Mouse (Mus musculus) left cerebral cortex, postnatal 4 days (tissue): ENCODE results near the gene Vmn1r195. TPM values are rescaled to one million over a fixed set of nuclear protein-coding genes. Genes with fewer than 3 reads are reported as not detected.
"Not testable (repeated sequence)": the region's sequence is repeated elsewhere in the genome, so short reads cannot be mapped to it uniquely, and the experiment has no call there.

Source experiments
- DNase-seq: peaks from one replicate; pipeline ENCODE4 v3.0.0-alpha.2; 2022
- intact Hi-C: fragments of 180-260 bp; cut with DNase I; formaldehyde crosslinking; loops from one replicate; pipeline ENCODE4 v1.15.1; 2025
- total RNA-seq, 2 experiments: library from RNA; stranded (reverse); gene quantifications; 2 replicates each; pipeline ENCODE4 v1.2.3; 2021

Gene Vmn1r195
- total RNA-seq = not detected

DNA sequence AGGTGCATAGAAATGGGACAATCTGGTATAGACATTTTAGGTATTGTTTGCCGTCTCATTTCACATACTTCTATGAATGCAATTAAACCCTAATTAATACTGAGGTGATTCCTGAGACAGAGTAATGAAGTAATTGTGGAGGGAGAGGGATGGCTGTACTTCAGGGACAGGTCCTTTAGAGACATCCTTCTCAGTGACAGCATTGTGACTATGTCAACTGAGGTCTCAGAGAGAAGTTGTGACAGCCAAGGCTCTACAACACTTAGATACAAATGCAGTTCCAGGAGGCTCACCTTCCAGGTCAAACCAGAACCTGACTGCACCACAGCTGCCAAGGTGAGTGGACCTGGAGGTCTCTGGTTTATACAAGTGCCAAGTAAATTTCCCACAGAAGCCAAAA lies at the start of gene Vmn1r195:
Gene Vmn1r195 (plus strand): TSS at position 301 of the 400 bp plus-strand sequence.
- DNase-seq, intact Hi-C loops: not testable (repeated sequence)

DNA sequence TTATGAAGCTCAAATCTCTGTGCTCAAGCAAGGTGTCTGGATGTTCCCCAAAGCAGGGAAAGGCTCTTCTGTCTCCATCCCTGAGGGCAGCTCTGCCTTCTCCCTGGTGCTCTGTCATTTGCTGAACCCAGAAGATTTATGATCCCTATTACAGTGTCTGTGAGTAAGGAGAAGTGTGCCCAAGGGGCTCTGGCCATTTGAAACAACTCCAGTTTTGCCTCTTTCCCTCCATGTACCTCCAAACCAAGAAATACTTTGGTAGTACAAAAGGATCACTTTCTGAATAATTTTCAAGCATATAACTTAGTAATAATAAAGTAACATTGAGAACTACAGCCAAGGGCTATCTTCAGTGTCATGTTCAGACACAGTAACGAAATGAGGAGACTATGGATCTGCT lies 47.3 kb upstream of the Vmn1r195 start, which contains the start of gene Vmn1r193:
Gene Vmn1r193 (minus strand): TSS at position 101 of the 400 bp plus-strand sequence.
- DNase-seq, intact Hi-C loops: not testable (repeated sequence)

DNA sequence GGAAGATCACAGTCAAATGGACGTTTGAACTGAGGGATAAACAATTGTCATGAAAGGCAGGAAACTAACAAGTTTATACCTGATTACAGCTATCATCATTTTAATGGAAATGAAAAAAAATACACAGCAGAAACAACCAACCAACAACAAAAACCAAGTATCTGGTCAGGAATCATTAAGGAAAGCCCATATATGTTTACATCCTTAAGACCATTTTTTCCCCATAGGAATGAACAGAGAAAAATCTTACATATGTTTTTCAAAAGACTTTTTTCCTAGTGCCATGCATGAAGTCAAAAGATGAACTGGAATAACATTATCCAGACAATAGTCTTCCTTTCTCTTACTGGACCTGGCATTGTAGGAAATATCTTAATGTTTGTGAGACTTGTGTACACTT lies 26.4 kb upstream of the Vmn1r195 start, which contains the start of gene Vmn1r194:
Gene Vmn1r194 (plus strand): TSS at position 301 of the 400 bp plus-strand sequence.
- DNase-seq = no peak
- intact Hi-C loops = no loop called here

DNA sequence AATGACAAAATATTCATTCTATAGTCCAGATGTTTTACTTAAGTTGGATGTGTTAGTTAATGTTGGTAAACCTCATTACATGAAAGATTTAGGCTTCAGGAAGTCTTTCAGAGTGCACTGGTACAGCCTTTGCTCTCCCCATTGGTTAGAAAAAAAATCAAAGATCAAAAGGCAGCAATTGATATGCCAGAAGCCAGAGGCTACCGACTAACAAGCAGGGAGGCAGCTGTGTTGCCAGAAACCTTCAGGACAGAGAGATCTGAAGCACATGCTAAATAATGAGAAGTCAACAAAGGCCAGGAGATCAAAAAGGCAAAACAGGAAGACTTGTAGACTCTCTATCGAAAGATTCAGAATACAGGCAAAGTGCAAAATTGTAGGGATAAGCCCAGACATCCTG lies 1.4 kb downstream of the Vmn1r195 start:
- intact Hi-C loops = no loop called here
- no peak for DNase-seq

GRCm38 (mm10) chr13:22284578-22284977 lies 14.3 kb downstream of the Vmn1r195 start:
- no peak for DNase-seq
- intact Hi-C loops = no loop called here

GRCm38 (mm10) chr13:22289620-22290019 lies 19.3 kb downstream of the Vmn1r195 start, which contains the start of gene Vmn1r196:
Vmn1r196 (plus strand) TSS chr13:22289920.
- DNase-seq = no peak
- intact Hi-C loops = no loop called here

DNA sequence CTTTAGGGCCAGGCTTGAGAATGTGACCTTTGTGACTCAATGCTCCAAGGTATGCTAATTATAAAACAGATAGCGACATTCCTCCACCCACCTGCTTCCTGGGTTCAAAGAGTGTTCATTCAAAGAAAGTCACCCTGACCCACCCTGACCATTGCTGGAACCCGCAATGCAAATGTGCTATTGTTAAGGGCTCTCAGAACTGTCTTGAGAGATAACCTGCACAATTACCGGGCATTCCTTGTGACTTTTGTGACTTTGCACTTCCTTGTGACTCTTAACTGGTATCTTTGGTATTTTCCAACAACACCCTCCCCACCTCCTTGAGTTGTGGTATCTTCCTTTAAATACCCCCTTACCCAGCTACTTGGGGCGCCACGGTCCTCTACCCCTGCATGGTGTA lies 37.8 kb downstream of the Vmn1r195 start:
- DNase-seq, intact Hi-C loops: not testable (repeated sequence)

GRCm38 (mm10) chr13:22315361-22315760 lies 45.0 kb downstream of the Vmn1r195 start:
- no peak for DNase-seq
- intact Hi-C loops = no loop called here

- intact Hi-C loops = no loop called here
Observed at GRCm38 (mm10) chr13:22317366-22317765, 47.0 kb downstream of the Vmn1r195 start.

DNA sequence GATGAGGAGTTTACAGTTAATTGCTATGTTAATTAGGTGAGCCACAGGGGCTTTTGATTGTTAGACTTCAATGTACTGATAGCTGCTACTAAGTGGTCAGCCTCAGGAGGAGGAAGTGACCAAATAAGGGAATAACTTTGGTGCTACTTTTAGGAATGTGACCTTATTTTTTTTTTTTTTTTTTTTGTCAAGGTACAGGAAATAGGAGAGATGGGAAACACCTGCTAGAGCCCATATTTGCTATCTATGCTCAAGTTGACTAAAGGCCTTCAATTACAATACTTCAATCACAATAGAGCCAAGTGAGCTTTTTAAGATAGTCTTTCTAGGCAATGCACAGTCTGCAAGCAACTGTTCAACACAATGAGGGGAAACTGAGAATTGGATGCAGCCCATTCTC lies 49.8 kb downstream of the Vmn1r195 start:
- intact Hi-C loops = no loop called here
- no peak for DNase-seq

More at GRCm38 (mm10) chr13:22317366-22317765, 47.0 kb downstream of the Vmn1r195 start:
- DNase-seq = no peak

DNA sequence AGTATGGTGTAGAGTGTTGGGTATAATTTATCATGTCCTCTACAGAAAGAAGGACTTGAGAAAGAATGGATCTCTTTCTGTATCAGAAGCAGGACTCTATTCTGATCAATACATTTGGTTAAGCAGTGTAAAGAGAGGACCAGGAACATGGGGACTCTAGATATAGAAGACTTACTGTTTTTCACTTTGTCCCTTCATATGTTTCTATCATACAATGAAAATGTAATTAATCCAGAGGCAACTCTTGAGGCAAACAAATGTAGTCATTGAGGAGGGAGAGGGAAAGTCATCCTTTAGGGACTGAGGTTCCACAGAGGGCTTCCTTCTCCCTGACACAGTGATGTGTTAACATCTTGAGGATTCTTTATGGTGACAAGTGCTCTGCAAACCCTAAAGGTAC lies 54.0 kb downstream of the Vmn1r195 start, which contains the start of gene Vmn1r197:
Gene Vmn1r197 (plus strand): TSS at position 301 of the 400 bp plus-strand sequence.
- no peak for DNase-seq
- intact Hi-C loops = no loop called here

Other genes with a start within 250 kb of the Vmn1r195 start
- gene Hist1h2ah, start 235.0 kb upstream of the Vmn1r195 start, total RNA-seq = 100 to 1,000 TPM; 126 to 134 TPM
- gene Hist1h2bk, start 234.7 kb upstream of the Vmn1r195 start, total RNA-seq = 100 to 1,000 TPM in 1 of 2 experiments, 10 to 100 TPM in 1; 95.1 to 120 TPM
- gene Hist1h4i, start 229.2 kb upstream of the Vmn1r195 start, total RNA-seq = 10 to 100 TPM; 89.3 to 89.6 TPM
- 10 to 100 TPM; 59.9 to 64.0 TPM for gene Hist1h2ag, start 227.6 kb upstream of the Vmn1r195 start, total RNA-seq
- 10 to 100 TPM; 53.8 to 62.6 TPM for gene Hist1h2bj, start 227.3 kb upstream of the Vmn1r195 start, total RNA-seq
- not detected for gene Vmn1r188, start 186.1 kb upstream of the Vmn1r195 start, total RNA-seq
- gene Vmn1r189, start 164.7 kb upstream of the Vmn1r195 start, total RNA-seq = not detected
- not detected for gene Vmn1r191, start 86.6 kb upstream of the Vmn1r195 start, total RNA-seq
- not detected for gene Vmn1r192, start 79.4 kb upstream of the Vmn1r195 start, total RNA-seq
- gene Vmn1r193, start 47.4 kb upstream of the Vmn1r195 start, total RNA-seq = not detected
- gene Vmn1r194, start 26.3 kb upstream of the Vmn1r195 start, total RNA-seq = not detected
- gene Vmn1r196, start 19.4 kb downstream of the Vmn1r195 start, total RNA-seq = not detected
- gene Vmn1r197, start 54.1 kb downstream of the Vmn1r195 start, total RNA-seq = not detected
- gene Vmn1r198, start 79.8 kb downstream of the Vmn1r195 start, total RNA-seq = not detected
- not detected for gene Vmn1r199, start 109.3 kb downstream of the Vmn1r195 start, total RNA-seq
- gene Vmn1r200, start 119.9 kb downstream of the Vmn1r195 start, total RNA-seq = not detected
- not detected for gene Vmn1r201, start 201.4 kb downstream of the Vmn1r195 start, total RNA-seq
- not detected for gene Vmn1r202, start 234.9 kb downstream of the Vmn1r195 start, total RNA-seq
- under 1 TPM in 1 of 2 experiments, not detected in 1; 0.06 TPM for gene Vmn1r203, start 247.6 kb downstream of the Vmn1r195 start, total RNA-seq